Mouse (Mus musculus) megakaryocyte, embryonic 14.5 days (primary cell): Measurements from ENCODE around the gene Tet3.

Experiments
- FLI1 ChIP-seq: IDR thresholded peaks from 2 replicates; pipeline ENCODE4 v1.6.1; 2012; ENCODE audit warnings: low read length, inconsistent platforms, mixed read lengths
- GATA1 ChIP-seq: IDR thresholded peaks from 3 replicates; pipeline ENCODE4 v1.6.1; 2012; ENCODE audit warnings: mixed read lengths, low read length, inconsistent platforms, borderline replicate concordance

DNA sequence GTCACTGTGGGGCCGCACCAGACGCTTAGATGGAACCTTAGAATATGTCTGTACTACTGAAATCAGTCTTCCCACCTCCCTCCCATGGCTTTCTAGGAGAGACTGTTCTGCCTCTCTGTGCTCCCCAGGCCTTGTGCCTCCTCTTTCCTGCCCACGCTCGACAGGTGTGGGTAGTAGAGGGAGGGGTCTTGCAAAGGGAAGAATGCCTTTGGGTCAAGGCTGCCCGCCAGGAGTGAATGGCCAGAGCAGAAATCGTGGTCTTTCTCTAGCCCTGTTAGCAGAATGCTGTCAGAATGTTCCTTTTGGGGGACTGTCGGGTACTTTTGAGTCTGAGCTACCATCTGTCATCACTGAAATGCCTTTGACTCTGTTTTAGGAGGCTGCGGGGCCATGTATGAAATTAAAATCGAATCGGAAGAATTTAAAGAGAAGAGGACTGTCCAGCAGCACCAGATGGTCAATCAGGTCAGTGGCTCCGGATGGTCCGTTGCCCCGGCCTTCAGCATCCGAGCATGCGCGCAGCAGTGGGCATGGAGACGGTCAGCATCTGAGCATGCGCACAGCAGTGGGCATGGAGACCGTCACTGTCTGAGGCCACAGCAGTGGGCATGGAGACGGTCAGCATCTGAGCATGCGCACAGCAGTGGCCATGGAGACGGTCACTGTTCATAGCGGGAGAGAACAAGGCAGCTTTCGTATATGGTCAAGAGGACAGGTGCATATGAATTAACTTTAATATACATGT, 106.0 kb downstream of the Tet3 start:
- peak; percentile 11; the same call in 1 of the 3 replicates for TF ChIP-seq GATA1
- no peak for TF ChIP-seq FLI1
